In the genomic region with DNA sequence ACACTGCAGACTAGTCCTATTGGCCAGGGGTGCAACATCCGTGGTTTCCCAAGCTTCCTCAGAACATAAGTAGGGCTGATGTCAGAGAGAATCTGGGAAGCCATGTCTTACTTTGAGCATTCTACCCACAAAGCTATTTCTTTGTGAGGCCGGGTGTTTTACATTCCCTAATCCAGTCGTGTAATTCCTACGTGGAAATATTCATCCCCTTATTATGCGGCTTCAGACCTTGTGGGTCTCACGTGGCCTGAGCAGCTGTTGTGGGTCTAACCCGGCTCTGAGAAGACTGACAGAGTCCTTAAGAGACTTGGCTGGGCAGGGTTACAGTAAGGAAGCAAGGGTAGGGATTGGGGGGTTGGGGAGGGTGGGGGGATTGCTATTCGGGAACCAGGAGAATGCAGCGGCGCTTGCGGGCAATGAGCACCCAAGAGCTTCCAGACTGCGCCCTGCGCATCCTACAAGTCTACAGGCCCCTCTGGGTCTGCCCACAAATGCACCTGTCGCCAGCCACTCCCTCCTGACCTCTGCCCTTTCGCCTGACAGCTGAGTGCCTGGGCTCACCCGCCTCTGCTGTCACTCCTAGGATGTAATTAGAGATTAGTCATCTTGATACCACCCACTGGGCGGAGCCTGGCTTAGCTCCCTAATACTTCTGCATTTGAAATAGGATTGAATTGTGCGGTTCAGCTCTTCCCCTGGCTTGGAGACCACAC, we compare ENCODE assay signal across 9 mouse cellular contexts. TPM values are rescaled to one million over a fixed set of nuclear protein-coding genes. Genes with fewer than 3 reads are reported as not detected.
A peak's percentile ranks its signal among the peaks of the same experiment; 100 is the strongest.
DNase-seq lines count a peak whose midpoint lies in the region; ATAC-seq lines count a peak whose summit lies in the region.
"Had no signal": no experiment of that assay in that cellular context is flagged by ENCODE, and none has a peak within 500 bp of the region (broad histone marks: within the 10 kb centered on the region; RNA-seq: fewer than 3 reads in every experiment).

No protein-coding gene starts in this region.

- H3K27ac ChIP-seq in forebrain, embryonic 14.5 days (ENCODE audit: low read depth, low read length): no peak overlapping the region
- no peak overlapping the region for H3K27ac ChIP-seq in limb, embryonic 12.5 days
- H3K27ac ChIP-seq: liver, embryonic 13.5 days had no signal

- H3K4me1 ChIP-seq in forebrain, embryonic 14.5 days (ENCODE audit: control insufficient read depth, insufficient read depth, low read length): peaks cover 10% of the 10 kb centered on the region; the same call in 1 of the 2 replicates
- 0 out of 2 replicates have a peak, but pooled peaks cover 6% of the 10 kb centered on the region for H3K4me1 ChIP-seq in limb, embryonic 12.5 days (replicated peaks)
- H3K4me1 ChIP-seq: liver, embryonic 13.5 days had no signal

- no peak overlapping the region; the same call in 1 of the 2 replicates for H3K9ac ChIP-seq in forebrain, embryonic 14.5 days (ENCODE audit: low read length)
- H3K9ac ChIP-seq in limb, embryonic 12.5 days (replicated peaks): no peak overlapping the region
- H3K9ac ChIP-seq: liver, embryonic 13.5 days had no signal

- peak; percentile 92 for DNase-seq in A20 (ENCODE audit: low read depth, low spot score)
- peak; percentile 14 for DNase-seq in ES-CJ7 (ENCODE audit: low read depth, low spot score)
- peak; percentile 81 for DNase-seq in forebrain, embryonic 14.5 days (ENCODE audit: low spot score)
- peak; percentile 74 for DNase-seq in retina, adult 2 months (ENCODE audit: low read depth, low spot score)
- no peak for DNase-seq in natural killer cell, adult 2 months (ENCODE audit: low spot score in 2 of 2)
- DNase-seq in layer of hippocampus, adult 8-10 months (ENCODE audit: low spot score in 2 of 2): no peak
- DNase-seq: liver, embryonic 13.5 days had no signal

- ATAC-seq in forebrain, embryonic 14.5 days: peak; percentile 88
- ATAC-seq in limb, embryonic 12.5 days (ENCODE audit: insufficient number of reproducible peaks, insufficient read depth, low FRiP score, low TSS enrichment, low read depth): peak; percentile 75

- H3K9me3 ChIP-seq in forebrain, embryonic 14.5 days (replicated peaks; ENCODE audit: control insufficient read depth, low read length): no peaks in the 10 kb centered on the region
- H3K9me3 ChIP-seq in limb, embryonic 12.5 days: no peaks in the 10 kb centered on the region
- H3K9me3 ChIP-seq: liver, embryonic 13.5 days had no signal

- no peaks in the 10 kb centered on the region for H3K36me3 ChIP-seq in forebrain, embryonic 14.5 days (ENCODE audit: control insufficient read depth, insufficient read depth, low read length)
- H3K36me3 ChIP-seq in limb, embryonic 12.5 days: no peaks in the 10 kb centered on the region
- H3K36me3 ChIP-seq: liver, embryonic 13.5 days had no signal

- peak overlapping the region; percentile 46 for H3K4me2 ChIP-seq in forebrain, embryonic 14.5 days (ENCODE audit: low read length)
- H3K4me2 ChIP-seq in limb, embryonic 12.5 days: peak overlapping the region; percentile 13; the same call in 1 of the 2 replicates
- H3K4me2 ChIP-seq: liver, embryonic 13.5 days had no signal

- 17% methylated on average over 18 of the region's 18 CpGs for WGBS in forebrain, embryonic 14.5 days
- WGBS in limb, embryonic 12.5 days: 28% methylated on average over 18 of the region's 18 CpGs

- H3K27me3 ChIP-seq in forebrain, embryonic 14.5 days (replicated peaks; ENCODE audit: control insufficient read depth, insufficient read depth, low read length): no peaks in the 10 kb centered on the region
- H3K27me3 ChIP-seq in limb, embryonic 12.5 days: peaks cover 12% of the 10 kb centered on the region; the same call in 1 of the 2 replicates
- H3K27me3 ChIP-seq: liver, embryonic 13.5 days had no signal

- peak overlapping the region; percentile 17 for H3K4me3 ChIP-seq in forebrain, embryonic 14.5 days (ENCODE audit: low read depth, low read length)
- H3K4me3 ChIP-seq in limb, embryonic 12.5 days (replicated peaks): no peak overlapping the region
- H3K4me3 ChIP-seq: liver, embryonic 13.5 days had no signal

RNA-seq across cellular contexts. Expression of a gene that starts 15.5 kb away (rescaled TPM):
- 140 and 192 TPM in 2 replicates for polyA plus RNA-seq in forebrain, embryonic 14.5 days (2014; fragmentation: Nextera tagmentation; extraction: Ambion mirVana)
- polyA plus RNA-seq in limb, embryonic 12.5 days (2016; fragmentation: Nextera tagmentation; extraction: Ambion mirVana): 47.9 and 62.8 TPM in 2 replicates
- 100 to 1,000 TPM; 509 to 592 (median 551) TPM for total RNA-seq in layer of hippocampus, adult 8-10 months (2022)

RNA-seq across cellular contexts. Expression of a gene that starts 44.8 kb away (rescaled TPM):
- not detected in 2 replicates for polyA plus RNA-seq in forebrain, embryonic 14.5 days (2014; fragmentation: Nextera tagmentation; extraction: Ambion mirVana)
- not detected in 2 replicates for polyA plus RNA-seq in limb, embryonic 12.5 days (2016; fragmentation: Nextera tagmentation; extraction: Ambion mirVana)
- total RNA-seq in layer of hippocampus, adult 8-10 months (2022): not detected
- polyA plus RNA-seq: cortical plate, adult 2 months; liver, embryonic 13.5 days had no signal

Comparison
In these comparisons a context has a peak if more than half of its experiments do, and no peak if none do; other contexts are left out.
1. DNase-seq: peak in A20 (single experiment), ES-CJ7 (single experiment), forebrain, embryonic 14.5 days (single experiment) and retina, adult 2 months (single experiment); none in natural killer cell, adult 2 months (0 of 2) and layer of hippocampus, adult 8-10 months (0 of 2).